Comparison of ENCODE assay signal across 39 mouse cellular contexts in the genomic region with DNA sequence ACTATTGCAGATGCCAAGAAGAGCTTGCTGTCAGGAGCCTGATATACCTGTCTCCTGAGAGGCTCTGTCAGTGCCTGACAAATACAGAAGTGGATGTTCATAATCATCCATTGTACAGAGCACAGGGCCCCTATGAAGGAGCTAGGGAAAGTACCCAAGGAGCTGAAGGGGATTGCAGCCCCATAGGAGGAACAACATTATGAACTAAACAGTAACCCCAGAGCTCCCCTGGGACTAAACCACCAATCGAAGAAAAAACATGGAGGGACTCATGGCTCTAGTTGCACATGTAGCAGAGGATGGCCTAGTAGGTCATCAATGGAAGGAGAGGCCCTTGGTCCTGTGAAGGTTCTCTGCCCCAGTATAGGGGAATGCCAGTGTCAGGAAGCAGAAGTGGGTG. TPM values are rescaled to one million over a fixed set of nuclear protein-coding genes. Genes with fewer than 3 reads are reported as not detected.
"Had no signal": no experiment of that assay in that cellular context is flagged by ENCODE, and none has a peak within 500 bp of the region (broad histone marks: within the 10 kb centered on the region; RNA-seq: fewer than 3 reads in every experiment).

No protein-coding gene starts in this region.

RNA-seq across cellular contexts. Expression of a gene that starts 4.2 kb away (rescaled TPM):
- total RNA-seq: heart, postnatal 10 days; heart, postnatal 14 days; heart, postnatal 25 days; heart, postnatal 36 days; heart, postnatal 4 days; hematopoietic stem cell, adult 5-6 weeks; hindbrain, postnatal 0 days; layer of hippocampus, adult 18-20 months; layer of hippocampus, adult 2 months; layer of hippocampus, adult 8-10 months; layer of hippocampus, postnatal 10 days; layer of hippocampus, postnatal 14 days; layer of hippocampus, postnatal 25 days; layer of hippocampus, postnatal 36 days; left cerebral cortex, adult 18-20 months; left cerebral cortex, adult 2 months had no signal
- polyA plus RNA-seq: heart, embryonic 11.5 days; heart, embryonic 12.5 days; heart, embryonic 13.5 days; heart, embryonic 14.5 days; heart, embryonic 15.5 days; heart, embryonic 16.5 days; heart, postnatal 0 days; hindbrain, embryonic 10.5 days; hindbrain, embryonic 11.5 days; hindbrain, embryonic 12.5 days; hindbrain, embryonic 13.5 days; hindbrain, embryonic 14.5 days; hindbrain, embryonic 15.5 days; hindbrain, embryonic 16.5 days; hindbrain, postnatal 0 days; intestine, embryonic 14.5 days; intestine, embryonic 15.5 days; intestine, embryonic 16.5 days; intestine, postnatal 0 days; kidney, embryonic 14.5 days; kidney, embryonic 15.5 days; kidney, embryonic 16.5 days; kidney, postnatal 0 days; large intestine, adult 2 months had no signal

RNA-seq across cellular contexts. Expression of a gene that starts 41.5 kb away (rescaled TPM):
- total RNA-seq: hindbrain, postnatal 0 days; layer of hippocampus, adult 18-20 months; layer of hippocampus, adult 2 months; layer of hippocampus, postnatal 10 days; layer of hippocampus, postnatal 14 days; layer of hippocampus, postnatal 25 days; layer of hippocampus, postnatal 36 days; left cerebral cortex, adult 18-20 months; left cerebral cortex, adult 2 months had no signal
- polyA plus RNA-seq: heart, embryonic 11.5 days; heart, embryonic 12.5 days; heart, embryonic 13.5 days; hindbrain, embryonic 10.5 days; hindbrain, embryonic 11.5 days; hindbrain, embryonic 12.5 days; hindbrain, embryonic 13.5 days; hindbrain, embryonic 15.5 days; hindbrain, embryonic 16.5 days; intestine, embryonic 14.5 days; intestine, postnatal 0 days; kidney, embryonic 14.5 days; kidney, embryonic 15.5 days had no signal
